Mouse (Mus musculus) heart, embryonic 14.5 days (tissue): ENCODE data around the gene Krt31. TPM values are rescaled to one million over a fixed set of nuclear protein-coding genes. Genes with fewer than 3 reads are reported as not detected.

Source experiments
- ATAC-seq: fragments of 200-750 bp; cut with Nextera tagmentation; 2 replicates; pipeline ENCODE4 v1.8.0; 2017; ENCODE audit warnings: low read depth, moderate TSS enrichment; ENCODE audit not compliant: insufficient number of reproducible peaks, insufficient read depth, low FRiP score
- H3K27ac ChIP-seq, 2 experiments: fragments of 200-500 bp in 1 of 2; fragments of 300-500 bp in 1 of 2; sonication (generic) in 1 of 2; replicated peaks in 1 of 2; 2 replicates each; pipeline ENCODE4 v1.5.1; 2012 to 2014; ENCODE audit warnings: low read depth in 2 of 2, low read length in 2 of 2, control low read depth in 1 of 2, mild to moderate bottlenecking in 1 of 2, mixed read lengths in 1 of 2; ENCODE audit not compliant: control insufficient read depth in 1 of 2, insufficient read depth in 1 of 2
- H3K27me3 ChIP-seq: fragments of 300-500 bp; sonication (generic); 2 replicates; pipeline ENCODE4 v1.6.1; 2014; ENCODE audit warnings: mild to moderate bottlenecking, low read length, control low read depth; ENCODE audit not compliant: control insufficient read depth, insufficient read depth
- H3K36me3 ChIP-seq: fragments of 300-500 bp; sonication (generic); 2 replicates; pipeline ENCODE4 v1.6.1; 2014; ENCODE audit warnings: mild to moderate bottlenecking, control low read depth, low read length, mixed read lengths; ENCODE audit not compliant: control insufficient read depth, insufficient read depth
- H3K4me1 ChIP-seq, 2 experiments: fragments of 200-500 bp in 1 of 2; fragments of 300-500 bp in 1 of 2; sonication (generic) in 1 of 2; 2 replicates each; pipeline ENCODE4 v1.6.1; 2012 to 2014; ENCODE audit warnings: low read length in 2 of 2, control low read depth in 1 of 2, mixed read lengths in 1 of 2; ENCODE audit not compliant: control insufficient read depth in 2 of 2, insufficient read depth in 2 of 2
- H3K4me2 ChIP-seq: fragments of 300-500 bp; sonication (generic); 2 replicates; pipeline ENCODE4 v1.6.1; 2014; ENCODE audit warnings: mild to moderate bottlenecking, low read length
- H3K4me3 ChIP-seq, 2 experiments: fragments of 200-500 bp in 1 of 2; fragments of 300-500 bp in 1 of 2; sonication (generic) in 1 of 2; 2 replicates each; pipeline ENCODE4 v1.5.1; 2012 to 2014; ENCODE audit warnings: low read length in 2 of 2, mild to moderate bottlenecking in 2 of 2, control low read depth in 1 of 2, low read depth in 1 of 2, moderate library complexity in 1 of 2; ENCODE audit not compliant: control insufficient read depth in 1 of 2, insufficient read depth in 1 of 2
- H3K9ac ChIP-seq: fragments of 300-500 bp; sonication (generic); 2 replicates; pipeline ENCODE4 v1.6.1; 2014; ENCODE audit warnings: mild to moderate bottlenecking, low read length
- H3K9me3 ChIP-seq: fragments of 300-500 bp; sonication (generic); 2 replicates; pipeline ENCODE4 v1.6.1; 2016; ENCODE audit warnings: low read length, control low read depth; ENCODE audit not compliant: control insufficient read depth
- WGBS: fragments of 180-500 bp; shearing (Covaris S2); extraction: QIAGEN DNeasy Blood & Tissue Kit; methylation state at CpG from one replicate; pipeline ENCODE4 v1.1.7; 2014; 5-methylcytosine and 5-hydroxymethylcytosine counted together
- polyA plus RNA-seq: library from polyadenylated mRNA; unstranded; fragments of >200 nt; fragmentation: Nextera tagmentation; extraction: Ambion mirVana; gene quantifications from 2 replicates; pipeline ENCODE4 v1.2.1, GENCODE M21; 2014

Krt31 gene
- polyA plus RNA-seq, 1 experiment from 2014 or later = not detected

DNA sequence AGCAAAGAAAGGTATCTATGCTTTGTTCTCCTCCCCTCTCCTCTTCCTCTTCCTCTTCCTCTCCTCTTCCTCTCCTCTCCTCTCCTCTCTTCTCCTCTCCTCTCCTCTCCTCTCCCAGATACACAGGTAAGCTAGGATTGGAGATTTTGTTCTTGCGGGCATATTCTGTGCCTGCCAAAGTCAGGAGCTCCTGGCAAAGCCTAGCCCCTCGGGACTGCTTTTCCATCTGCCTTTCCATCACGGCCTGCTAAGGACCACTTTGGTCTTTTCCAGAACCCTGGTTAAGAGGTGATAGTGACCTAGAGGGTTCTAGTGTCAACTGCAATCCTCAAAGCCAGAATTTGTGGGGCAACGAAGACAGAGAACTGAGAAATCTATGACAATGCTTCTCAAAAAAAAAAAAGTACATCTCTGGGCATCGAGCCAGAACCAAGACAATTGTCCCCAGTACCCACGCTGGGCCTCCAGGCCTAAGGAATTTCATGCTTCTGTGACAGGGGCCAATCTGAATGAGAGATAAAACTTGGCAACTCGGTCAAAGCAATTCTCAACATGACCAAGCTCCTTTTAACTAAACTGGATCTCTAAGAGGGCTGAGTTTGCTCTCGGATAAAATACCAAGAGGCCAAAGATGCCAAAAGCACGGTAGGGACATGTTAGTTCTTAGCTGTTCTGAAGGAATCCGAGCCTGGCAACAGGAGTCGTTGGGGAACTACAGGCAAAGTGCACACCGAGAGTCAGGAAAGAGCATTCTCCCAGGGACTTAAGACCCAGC lies 16.1 kb upstream of the Krt31 start:
- no peaks in the 10 kb centered on the region for H3K36me3 ChIP-seq
- H3K4me2 ChIP-seq = no peak overlapping the region
- ATAC-seq = no peak
- WGBS = 36% methylated on average over 12 of the region's 12 CpGs
- no peaks in the 10 kb centered on the region for H3K27me3 ChIP-seq
- peaks cover 15 to 19% of the 10 kb centered on the region in 2 experiments; a peak in 3 of 4 replicates for H3K4me1 ChIP-seq
- no peak overlapping the region for H3K9ac ChIP-seq
- no peaks in the 10 kb centered on the region for H3K9me3 ChIP-seq
- no peak overlapping the region for H3K4me3 ChIP-seq
- H3K27ac ChIP-seq = peak overlapping the region in 1 of 2 experiments; percentile 44; a peak in 2 of 4 replicates

GRCm38 (mm10) chr11:100058875-100059274 lies 8.5 kb upstream of the Krt31 start:
- Histone ChIP-seq H3K27ac (no peak overlapping the region), H3K9ac (no peak overlapping the region), H3K36me3 (no peaks in the 10 kb centered on the region), H3K4me3 (no peak overlapping the region), H3K9me3 (no peaks in the 10 kb centered on the region), H3K27me3 (no peaks in the 10 kb centered on the region), H3K4me1 (no peaks in the 10 kb centered on the region), H3K4me2 (no peak overlapping the region)
- WGBS = 76% methylated on average over 8 of the region's 8 CpGs
- ATAC-seq = no peak

GRCm38 (mm10) chr11:100055686-100056655 lies 5.6 kb upstream of the Krt31 start:
- Histone ChIP-seq H3K27me3 (no peaks in the 10 kb centered on the region), H3K4me2 (no peak overlapping the region), H3K9ac (no peak overlapping the region), H3K4me1 (no peaks in the 10 kb centered on the region), H3K4me3 (no peak overlapping the region), H3K36me3 (no peaks in the 10 kb centered on the region), H3K9me3 (no peaks in the 10 kb centered on the region), H3K27ac (no peak overlapping the region)
- no peak for ATAC-seq
- 67% methylated on average over 9 of the region's 9 CpGs for WGBS

GRCm38 (mm10) chr11:100047193-100047592 lies 3.2 kb downstream of the Krt31 start:
- no peaks in the 10 kb centered on the region for H3K27me3 ChIP-seq
- H3K4me3 ChIP-seq = no peak overlapping the region
- peaks cover 6 to 8% of the 10 kb centered on the region in 2 experiments; a peak in 2 of 4 replicates for H3K4me1 ChIP-seq
- no peak overlapping the region for H3K9ac ChIP-seq
- 40% methylated on average over 2 of the region's 2 CpGs for WGBS
- ATAC-seq = no peak
- no peak overlapping the region for H3K27ac ChIP-seq
- H3K36me3 ChIP-seq = no peaks in the 10 kb centered on the region
- no peaks in the 10 kb centered on the region for H3K9me3 ChIP-seq
- H3K4me2 ChIP-seq = no peak overlapping the region

GRCm38 (mm10) chr11:100046303-100046866 lies 4.0 kb downstream of the Krt31 start:
- no peaks in the 10 kb centered on the region for H3K27me3 ChIP-seq
- no peak overlapping the region for H3K27ac ChIP-seq
- H3K4me3 ChIP-seq = no peak overlapping the region
- peak overlapping the region; percentile 32; the same call in 1 of the 2 replicates for H3K4me2 ChIP-seq
- no peaks in the 10 kb centered on the region for H3K36me3 ChIP-seq
- no peak for ATAC-seq
- 28% methylated on average over 6 of the region's 6 CpGs for WGBS
- no peaks in the 10 kb centered on the region for H3K9me3 ChIP-seq
- H3K4me1 ChIP-seq = peaks cover 6 to 8% of the 10 kb centered on the region in 2 experiments; a peak in 2 of 4 replicates
- no peak overlapping the region for H3K9ac ChIP-seq

DNA sequence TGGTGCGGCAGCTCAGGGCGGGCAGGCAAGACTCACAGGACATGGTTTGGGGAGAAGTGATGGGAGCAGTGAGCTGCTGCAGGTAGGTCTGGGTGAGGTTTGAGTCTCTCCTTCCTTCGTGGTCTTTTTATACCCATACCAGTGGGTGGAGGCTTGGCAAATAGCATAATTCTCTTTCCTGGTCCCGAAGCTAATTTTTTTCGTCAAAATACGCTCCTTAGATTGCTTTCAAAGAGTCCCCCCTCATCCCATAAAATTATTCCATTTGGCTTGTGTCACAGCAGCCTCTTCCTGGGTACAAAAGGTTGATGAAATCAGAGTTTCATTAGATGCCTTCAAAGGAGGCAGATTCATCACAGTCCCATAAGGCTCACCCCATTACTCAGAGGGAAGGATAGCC lies 8.9 kb downstream of the Krt31 start, which contains the start of gene Krt34:
Krt34 (minus strand) TSS at position 101 of the 400 bp plus-strand sequence.
- no peak for ATAC-seq
- 83% methylated on average over 6 of the region's 6 CpGs for WGBS
- no peaks in the 10 kb centered on the region for H3K36me3 ChIP-seq
- no peaks in the 10 kb centered on the region for H3K27me3 ChIP-seq
- no peak within 1 kb of the TSS for H3K4me3 ChIP-seq
- no peak within 1 kb of the TSS for H3K27ac ChIP-seq
- no peak within 1 kb of the TSS for H3K9ac ChIP-seq
- peaks cover 2 to 3% of the 10 kb centered on the region in 2 experiments; a peak in 1 of 4 replicates for H3K4me1 ChIP-seq
- no peak within 1 kb of the TSS for H3K4me2 ChIP-seq
- H3K9me3 ChIP-seq = no peaks in the 10 kb centered on the region

DNA sequence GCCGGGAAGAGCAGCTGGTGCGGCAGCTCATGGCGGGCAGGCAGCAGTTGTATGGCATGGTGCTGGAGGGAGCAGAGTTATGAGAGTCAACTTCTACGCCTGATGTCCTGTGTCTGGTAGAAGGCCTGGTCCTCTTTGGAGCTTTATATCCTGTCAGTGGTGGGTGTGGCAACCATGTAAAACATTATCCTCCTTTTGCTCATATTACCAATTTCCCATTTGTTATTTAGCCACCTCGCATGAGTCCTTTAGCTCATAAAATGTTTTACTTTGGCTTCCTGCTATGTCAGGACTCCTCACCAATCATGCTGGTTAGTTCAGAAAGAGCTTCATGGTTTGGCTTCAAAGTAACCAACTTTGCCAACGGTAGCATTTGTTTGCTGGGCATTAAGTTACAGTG lies 20.6 kb downstream of the Krt31 start, which contains the start of gene Krt33b:
Krt33b (minus strand) TSS at position 101 of the 400 bp plus-strand sequence.
- H3K4me1 ChIP-seq = no peaks in the 10 kb centered on the region
- H3K4me2 ChIP-seq = no peak within 1 kb of the TSS
- H3K36me3 ChIP-seq = no peaks in the 10 kb centered on the region
- H3K27me3 ChIP-seq = no peaks in the 10 kb centered on the region
- no peak within 1 kb of the TSS for H3K9ac ChIP-seq
- 87% methylated on average over 6 of the region's 6 CpGs for WGBS
- H3K9me3 ChIP-seq = no peaks in the 10 kb centered on the region
- no peak within 1 kb of the TSS for H3K27ac ChIP-seq
- no peak for ATAC-seq
- H3K4me3 ChIP-seq = no peak within 1 kb of the TSS
